Mouse (Mus musculus): ENCODE results near the gene Fam57b. TPM values are rescaled to one million over a fixed set of nuclear protein-coding genes. Genes with fewer than 3 reads are reported as not detected.

The Fam57b gene
- polyA plus RNA-seq, 1 experiment from 2014 or later: 53.2 TPM

- Histone ChIP-seq H3K27ac (no peak overlapping the region), H3K9me3 (ENCODE audit: control insufficient read depth, low read length) (no peaks in the 10 kb centered on the region), H3K27me3 (ENCODE audit: control insufficient read depth, insufficient read depth, low read length) (peaks cover 21% of the 10 kb centered on the region), H3K9ac (peak overlapping the region; percentile 76), H3K4me3 (replicated peaks; ENCODE audit: low read length) (peak overlapping the region; percentile 59), H3K4me1 (replicated peaks; ENCODE audit: control insufficient read depth, insufficient read depth, low read length) (peaks cover 21% of the 10 kb centered on the region), H3K4me2 (replicated peaks) (peak overlapping the region; percentile 100), H3K36me3 (replicated peaks; ENCODE audit: control insufficient read depth, insufficient read depth) (peaks cover 21% of the 10 kb centered on the region)
- DNase-seq (ENCODE audit: low spot score) (no peak), ATAC-seq (ENCODE audit: low FRiP score) (0 out of 2 replicates have a peak, but pooled peaks have one; percentile 7)
- 36% methylated on average over 10 of the region's 10 CpGs for whole genome bisulfite sequencing
Observed at GRCm38 (mm10) chr7:126848794-126849193, 51.3 kb downstream of the Fam57b start.

- H3K36me3 ChIP-seq (replicated peaks; ENCODE audit: control insufficient read depth, insufficient read depth): peaks cover 35% of the 10 kb centered on the region
- no peak overlapping the region for H3K4me3 ChIP-seq (replicated peaks; ENCODE audit: low read length)
- DNase-seq (ENCODE audit: low spot score): no peak
- 91% methylated on average over 6 of the region's 6 CpGs for WGBS
- no peak for ATAC-seq (ENCODE audit: low FRiP score)
- H3K4me2 ChIP-seq (replicated peaks): no peak overlapping the region
- H3K9ac ChIP-seq: no peak overlapping the region
- no peak overlapping the region for H3K27ac ChIP-seq
- H3K27me3 ChIP-seq (ENCODE audit: control insufficient read depth, insufficient read depth, low read length): peaks cover 21% of the 10 kb centered on the region
- no peaks in the 10 kb centered on the region for H3K9me3 ChIP-seq (ENCODE audit: control insufficient read depth, low read length)
- peaks cover 21% of the 10 kb centered on the region for H3K4me1 ChIP-seq (replicated peaks; ENCODE audit: control insufficient read depth, insufficient read depth, low read length)
Observed at GRCm38 (mm10) chr7:126850161-126850560, 52.7 kb downstream of the Fam57b start.

GRCm38 (mm10) chr7:126851192-126851591, 53.7 kb downstream of the Fam57b start:
- Histone ChIP-seq H3K27me3 (ENCODE audit: control insufficient read depth, insufficient read depth, low read length) (peaks cover 21% of the 10 kb centered on the region), H3K9ac (no peak overlapping the region)
- WGBS: 35% methylated on average over 12 of the region's 12 CpGs

GRCm38 (mm10) chr7:126853454-126853853, 56.0 kb downstream of the Fam57b start:
- H3K27ac ChIP-seq: no peak overlapping the region
- H3K9me3 ChIP-seq (ENCODE audit: control insufficient read depth, low read length): no peaks in the 10 kb centered on the region
- ATAC-seq (ENCODE audit: low FRiP score) (no peak), DNase-seq (ENCODE audit: low spot score) (no peak)
- H3K9ac ChIP-seq: no peak overlapping the region
- H3K27me3 ChIP-seq (ENCODE audit: control insufficient read depth, insufficient read depth, low read length): peaks cover 14% of the 10 kb centered on the region
- 87% methylated on average over 5 of the region's 5 CpGs for WGBS
- H3K36me3 ChIP-seq (replicated peaks; ENCODE audit: control insufficient read depth, insufficient read depth): peaks cover 55% of the 10 kb centered on the region
- H3K4me1 ChIP-seq (replicated peaks; ENCODE audit: control insufficient read depth, insufficient read depth, low read length): peaks cover 9% of the 10 kb centered on the region
- no peak overlapping the region for H3K4me3 ChIP-seq (replicated peaks; ENCODE audit: low read length)
- no peak overlapping the region for H3K4me2 ChIP-seq (replicated peaks)

More at GRCm38 (mm10) chr7:126851192-126851591, 53.7 kb downstream of the Fam57b start:
- DNase-seq (ENCODE audit: low spot score): no peak
- no peaks in the 10 kb centered on the region for H3K9me3 ChIP-seq (ENCODE audit: control insufficient read depth, low read length)
- no peak for ATAC-seq (ENCODE audit: low FRiP score)
- H3K4me1 ChIP-seq (replicated peaks; ENCODE audit: control insufficient read depth, insufficient read depth, low read length): peaks cover 21% of the 10 kb centered on the region
- H3K36me3 ChIP-seq (replicated peaks; ENCODE audit: control insufficient read depth, insufficient read depth): peaks cover 45% of the 10 kb centered on the region
- H3K4me2 ChIP-seq (replicated peaks): no peak overlapping the region
- H3K4me3 ChIP-seq (replicated peaks; ENCODE audit: low read length): no peak overlapping the region
- H3K27ac ChIP-seq: no peak overlapping the region

- ATAC-seq (ENCODE audit: low FRiP score): no peak
- Histone ChIP-seq H3K9ac (no peak overlapping the region), H3K36me3 (replicated peaks; ENCODE audit: control insufficient read depth, insufficient read depth) (peaks cover 71% of the 10 kb centered on the region)
Observed at GRCm38 (mm10) chr7:126855641-126856040, 58.2 kb downstream of the Fam57b start.

GRCm38 (mm10) chr7:126856741-126857420, 59.4 kb downstream of the Fam57b start:
- Histone ChIP-seq H3K9ac (no peak overlapping the region), H3K36me3 (replicated peaks; ENCODE audit: control insufficient read depth, insufficient read depth) (peaks cover 67% of the 10 kb centered on the region), H3K4me3 (replicated peaks; ENCODE audit: low read length) (no peak overlapping the region), H3K27ac (no peak overlapping the region), H3K4me2 (replicated peaks) (no peak overlapping the region), H3K4me1 (replicated peaks; ENCODE audit: control insufficient read depth, insufficient read depth, low read length) (peaks cover 8% of the 10 kb centered on the region), H3K27me3 (ENCODE audit: control insufficient read depth, insufficient read depth, low read length) (no peaks in the 10 kb centered on the region), H3K9me3 (ENCODE audit: control insufficient read depth, low read length) (no peaks in the 10 kb centered on the region)
- no peak for ATAC-seq (ENCODE audit: low FRiP score)
- DNase-seq (ENCODE audit: low spot score): no peak
- WGBS: 77% methylated on average over 9 of the region's 9 CpGs

More at GRCm38 (mm10) chr7:126855641-126856040, 58.2 kb downstream of the Fam57b start:
- WGBS: 87% methylated on average over 3 of the region's 3 CpGs
- Histone ChIP-seq H3K4me3 (replicated peaks; ENCODE audit: low read length) (no peak overlapping the region), H3K4me1 (replicated peaks; ENCODE audit: control insufficient read depth, insufficient read depth, low read length) (peaks cover under 1% of the 10 kb centered on the region; the same call in 1 of the 2 replicates), H3K27ac (no peak overlapping the region), H3K9me3 (ENCODE audit: control insufficient read depth, low read length) (no peaks in the 10 kb centered on the region), H3K4me2 (replicated peaks) (no peak overlapping the region), H3K27me3 (ENCODE audit: control insufficient read depth, insufficient read depth, low read length) (no peaks in the 10 kb centered on the region)
- no peak for DNase-seq (ENCODE audit: low spot score)

GRCm38 (mm10) chr7:126860987-126861386, 63.5 kb downstream of the Fam57b start:
- no peak for DNase-seq (ENCODE audit: low spot score)
- peak overlapping the region; percentile 84 for H3K4me2 ChIP-seq (replicated peaks)
- WGBS: 73% methylated on average over 5 of the region's 5 CpGs
- ATAC-seq (ENCODE audit: low FRiP score): no peak
- H3K4me3 ChIP-seq (replicated peaks; ENCODE audit: low read length): peak overlapping the region; percentile 50
- no peaks in the 10 kb centered on the region for H3K9me3 ChIP-seq (ENCODE audit: control insufficient read depth, low read length)
- H3K4me1 ChIP-seq (replicated peaks; ENCODE audit: control insufficient read depth, insufficient read depth, low read length): peaks cover 24% of the 10 kb centered on the region
- no peaks in the 10 kb centered on the region for H3K27me3 ChIP-seq (ENCODE audit: control insufficient read depth, insufficient read depth, low read length)
- peaks cover 49% of the 10 kb centered on the region for H3K36me3 ChIP-seq (replicated peaks; ENCODE audit: control insufficient read depth, insufficient read depth)
- no peak overlapping the region for H3K27ac ChIP-seq
- H3K9ac ChIP-seq: peak overlapping the region; percentile 59

GRCm38 (mm10) chr7:126861429-126862130, 64.1 kb downstream of the Fam57b start, which contains the start of gene Hirip3:
Gene Hirip3, plus strand, starts transcription at chr7:126861972.
- no peaks in the 10 kb centered on the region for H3K27me3 ChIP-seq (ENCODE audit: control insufficient read depth, insufficient read depth, low read length)
- DNase-seq (ENCODE audit: low spot score) (peak; percentile 96), ATAC-seq (ENCODE audit: low FRiP score) (peak; percentile 87)
- H3K4me2 ChIP-seq (replicated peaks): peak within 1 kb of the TSS; percentile 84
- peak within 1 kb of the TSS; percentile 89 for H3K27ac ChIP-seq
- H3K9ac ChIP-seq: peak within 1 kb of the TSS; percentile 59
- H3K36me3 ChIP-seq (replicated peaks; ENCODE audit: control insufficient read depth, insufficient read depth): peaks cover 49% of the 10 kb centered on the region
- H3K4me1 ChIP-seq (replicated peaks; ENCODE audit: control insufficient read depth, insufficient read depth, low read length): peaks cover 24% of the 10 kb centered on the region
- H3K9me3 ChIP-seq (ENCODE audit: control insufficient read depth, low read length): no peaks in the 10 kb centered on the region
- peak within 1 kb of the TSS; percentile 50 for H3K4me3 ChIP-seq (replicated peaks; ENCODE audit: low read length)
- WGBS: 5% methylated on average over 42 of the region's 42 CpGs

- peak within 1 kb of the TSS; percentile 50 for H3K4me3 ChIP-seq (replicated peaks; ENCODE audit: low read length)
- H3K9me3 ChIP-seq (ENCODE audit: control insufficient read depth, low read length): no peaks in the 10 kb centered on the region
- no peaks in the 10 kb centered on the region for H3K27me3 ChIP-seq (ENCODE audit: control insufficient read depth, insufficient read depth, low read length)
- peaks cover 50% of the 10 kb centered on the region for H3K36me3 ChIP-seq (replicated peaks; ENCODE audit: control insufficient read depth, insufficient read depth)
- H3K4me2 ChIP-seq (replicated peaks): peak within 1 kb of the TSS; percentile 84
- DNase-seq (ENCODE audit: low spot score) (peak; percentile 99), ATAC-seq (ENCODE audit: low FRiP score) (peak; percentile 58)
- peak within 1 kb of the TSS; percentile 59 for H3K9ac ChIP-seq
- under 1% methylated on average over 41 of the region's 41 CpGs for WGBS
- peak within 1 kb of the TSS; percentile 89 for H3K27ac ChIP-seq
- peaks cover 24% of the 10 kb centered on the region for H3K4me1 ChIP-seq (replicated peaks; ENCODE audit: control insufficient read depth, insufficient read depth, low read length)
Observed at GRCm38 (mm10) chr7:126862147-126862784, 64.8 kb downstream of the Fam57b start, which contains the start of gene Ino80e. Gene Ino80e, minus strand, starts transcription at chr7:126862377.

Measured in hindbrain, embryonic 14.5 days (tissue).